Mouse (Mus musculus) small intestine, adult 2 months (tissue): ENCODE data around the gene Actn4.

Experiments
- CTCF ChIP-seq: fragments of 200-500 bp; IDR thresholded peaks from 2 replicates; pipeline ENCODE4 v1.5.1; 2012; ENCODE audit warnings: low read depth, mild to moderate bottlenecking, control low read depth, inconsistent platforms, low read length, moderate library complexity, mixed read lengths; ENCODE audit not compliant: insufficient replicate concordance, insufficient read length; ENCODE audit errors: extremely low read depth
- POLR2A ChIP-seq: fragments of 200-500 bp; IDR thresholded peaks from 2 replicates; pipeline ENCODE4 v1.6.1; 2012; ENCODE audit warnings: low read depth, mild to moderate bottlenecking, control low read depth, inconsistent platforms, low read length, moderate library complexity

- TF ChIP-seq POLR2A (no peak), CTCF (no peak)
These were observed 21.7 kb upstream of the Actn4 start for GRCm38 (mm10) chr7:28983849-28984248.
